Mouse (Mus musculus) gastrocnemius, adult 2 months (tissue): ENCODE data around the gene Plek2. TPM values are rescaled to one million over a fixed set of nuclear protein-coding genes. Genes with fewer than 3 reads are reported as not detected.

Experiments
- DNase-seq: peaks from one replicate; pipeline ENCODE4 v3.0.0; 2022
- H3K27ac ChIP-seq: fragments of 200-600 bp; 2 replicates; pipeline ENCODE4 v1.8.1; 2022; ENCODE audit warnings: mild to moderate bottlenecking
- H3K4me3 ChIP-seq: fragments of 200-600 bp; 2 replicates; pipeline ENCODE4 v1.8.1; 2022; ENCODE audit warnings: mild to moderate bottlenecking, moderate library complexity
- CTCF ChIP-seq: fragments of 200-600 bp; IDR thresholded peaks from 2 replicates; pipeline ENCODE4 v1.8.1; 2022; ENCODE audit warnings: antibody characterized with exemption, mild to moderate bottlenecking, moderate library complexity
- intact Hi-C: fragments of 180-260 bp; cut with DNase I; formaldehyde crosslinking; loops from one replicate; pipeline ENCODE4 v1.15.1; 2025
- total RNA-seq, 2 experiments: library from RNA; stranded (reverse); gene quantifications; 2 replicates each; pipeline ENCODE4 v1.2.3; 2021

Gene Plek2
- total RNA-seq, 2 experiments from 2014 or later = 0.20 to 0.28 TPM

GRCm38 (mm10) chr12:78922058-78922457, 15.3 kb upstream of the Plek2 start:
- TF ChIP-seq CTCF = no peak
- DNase-seq = no peak
- no peak overlapping the region for H3K4me3 ChIP-seq
- no peak overlapping the region for H3K27ac ChIP-seq
- intact Hi-C loops = no loop called here

GRCm38 (mm10) chr12:78921421-78921820, 14.7 kb upstream of the Plek2 start:
- no peak for TF ChIP-seq CTCF
- Histone ChIP-seq H3K4me3 (no peak overlapping the region), H3K27ac (no peak overlapping the region)
- no peak for DNase-seq
- intact Hi-C loops = no loop called here

GRCm38 (mm10) chr12:78919079-78919712, 12.4 kb upstream of the Plek2 start:
- DNase-seq = peak; percentile 53
- intact Hi-C loops = loop anchor here (2.0 to 5.0 kb wide), 2 partner anchors 68 to 88 kb away; partner anchors contain the start of gene Tmem229b
- TF ChIP-seq CTCF = peak; percentile 88
- Histone ChIP-seq H3K27ac (no peak overlapping the region), H3K4me3 (no peak overlapping the region)

GRCm38 (mm10) chr12:78918227-78919078, 11.7 kb upstream of the Plek2 start:
- intact Hi-C loops = loop anchor here (1.0 to 5.0 kb wide), 5 partner anchors 68 to 178 kb away; partner anchors contain the start of gene Tmem229b
- Histone ChIP-seq H3K27ac (no peak overlapping the region), H3K4me3 (peak overlapping the region; percentile 37)
- peak; percentile 81 for DNase-seq
- peak; percentile 88 for TF ChIP-seq CTCF

GRCm38 (mm10) chr12:78916278-78916677, 9.5 kb upstream of the Plek2 start:
- intact Hi-C loops = loop anchor here (5.0 kb wide), 1 partner anchor 91 kb away; the partner anchor contains the start of gene Tmem229b
- no peak overlapping the region for H3K27ac ChIP-seq
- DNase-seq = no peak
- H3K4me3 ChIP-seq = no peak overlapping the region
- TF ChIP-seq CTCF = no peak

- DNase-seq = no peak
- no peak for TF ChIP-seq CTCF
- no peak overlapping the region for H3K4me3 ChIP-seq
- H3K27ac ChIP-seq = no peak overlapping the region
- intact Hi-C loops = loop anchor here (5.0 kb wide), 1 partner anchor 92 kb away; the partner anchor contains the start of gene Tmem229b
These were observed 8.8 kb upstream of the Plek2 start for GRCm38 (mm10) chr12:78915561-78915960.

- TF ChIP-seq CTCF = no peak
- no peak overlapping the region for H3K27ac ChIP-seq
- intact Hi-C loops = no loop called here
- H3K4me3 ChIP-seq = no peak overlapping the region
- DNase-seq = no peak
These were observed 7.7 kb upstream of the Plek2 start for GRCm38 (mm10) chr12:78914458-78914857.

- H3K4me3 ChIP-seq = peak overlapping the region; percentile 67
- no peak overlapping the region; the same call in 1 of the 2 replicates for H3K27ac ChIP-seq
- peak; percentile 58 for DNase-seq
- TF ChIP-seq CTCF = no peak
- intact Hi-C loops = no loop called here
These were observed 5.1 kb upstream of the Plek2 start for GRCm38 (mm10) chr12:78911707-78912417.

GRCm38 (mm10) chr12:78910684-78911461, 4.1 kb upstream of the Plek2 start:
- intact Hi-C loops = no loop called here
- no peak for DNase-seq
- no peak for TF ChIP-seq CTCF
- H3K27ac ChIP-seq = no peak overlapping the region
- H3K4me3 ChIP-seq = peak overlapping the region; percentile 67

- DNase-seq = no peak
These were observed 1.4 kb upstream of the Plek2 start for GRCm38 (mm10) chr12:78908081-78908605.

GRCm38 (mm10) chr12:78904499-78904898, 2.3 kb downstream of the Plek2 start:
- Histone ChIP-seq H3K27ac (no peak overlapping the region), H3K4me3 (no peak overlapping the region)
- TF ChIP-seq CTCF = no peak
- no peak for DNase-seq
- intact Hi-C loops = no loop called here

More at GRCm38 (mm10) chr12:78908081-78908605, 1.4 kb upstream of the Plek2 start:
- no peak overlapping the region for H3K4me3 ChIP-seq
- intact Hi-C loops = no loop called here
- no peak overlapping the region for H3K27ac ChIP-seq
- TF ChIP-seq CTCF = no peak

- Histone ChIP-seq H3K27ac (no peak overlapping the region), H3K4me3 (no peak overlapping the region)
- no peak for DNase-seq
- intact Hi-C loops = no loop called here
- TF ChIP-seq CTCF = no peak
These were observed 3.5 kb downstream of the Plek2 start for GRCm38 (mm10) chr12:78903313-78903712.
